28 mouse cellular contexts compared by ENCODE assay signal in genomic region chr10:45610727-45611126, GRCm38 (mm10).
"Had no signal": no experiment of that assay in that cellular context is flagged by ENCODE, and none has a peak within 500 bp of the region (broad histone marks: within the 10 kb centered on the region; RNA-seq: fewer than 3 reads in every experiment).

No protein-coding gene starts in this region.

- H3K4me1 ChIP-seq: limb, embryonic 10.5 days; limb, embryonic 12.5 days; limb, embryonic 13.5 days; limb, embryonic 15.5 days; liver, embryonic 12.5 days; liver, embryonic 13.5 days; liver, embryonic 15.5 days; lung, embryonic 15.5 days; midbrain, embryonic 12.5 days; midbrain, embryonic 13.5 days; midbrain, embryonic 15.5 days; neural tube, embryonic 12.5 days had no signal

- H3K27ac ChIP-seq: limb, embryonic 10.5 days; limb, embryonic 12.5 days; limb, embryonic 13.5 days; limb, embryonic 15.5 days; liver, embryonic 12.5 days; liver, embryonic 13.5 days; liver, embryonic 14.5 days; liver, embryonic 15.5 days; lung, embryonic 15.5 days; macrophage; midbrain, embryonic 10.5 days; midbrain, embryonic 12.5 days; midbrain, embryonic 13.5 days; midbrain, embryonic 15.5 days; neural tube, embryonic 12.5 days had no signal

- H3K9ac ChIP-seq: limb, embryonic 12.5 days; limb, embryonic 13.5 days; limb, embryonic 15.5 days; liver, embryonic 12.5 days; liver, embryonic 13.5 days; liver, embryonic 14.5 days; liver, embryonic 15.5 days; liver, postnatal 0 days; lung, embryonic 14.5 days; lung, embryonic 15.5 days; midbrain, embryonic 12.5 days; midbrain, embryonic 13.5 days; midbrain, embryonic 15.5 days; neural tube, embryonic 12.5 days had no signal

- H3K27me3 ChIP-seq: limb, embryonic 12.5 days; limb, embryonic 13.5 days; limb, embryonic 15.5 days; liver, embryonic 12.5 days; liver, embryonic 13.5 days; liver, embryonic 15.5 days; lung, embryonic 15.5 days; megakaryocyte, embryonic 14.5 days; midbrain, embryonic 12.5 days; midbrain, embryonic 13.5 days; midbrain, embryonic 15.5 days; neural tube, embryonic 12.5 days had no signal

- H3K9me3 ChIP-seq: limb, embryonic 10.5 days; limb, embryonic 13.5 days; limb, embryonic 15.5 days; liver, embryonic 12.5 days; liver, embryonic 13.5 days; liver, embryonic 15.5 days; lung, embryonic 15.5 days; midbrain, embryonic 10.5 days; midbrain, embryonic 12.5 days; midbrain, embryonic 13.5 days; midbrain, embryonic 15.5 days; neural tube, embryonic 12.5 days had no signal

- DNase-seq: left cerebral cortex, postnatal 4 days; liver; liver, embryonic 13.5 days; liver, postnatal 0 days; lung, adult 18-20 months; lung, adult 2 months; lung, embryonic 14.5 days; lung, postnatal 10 days; lung, postnatal 14 days; lung, postnatal 36 days; lung, postnatal 4 days; midbrain, embryonic 14.5 days had no signal

- H3K4me3 ChIP-seq: limb, embryonic 10.5 days; limb, embryonic 12.5 days; limb, embryonic 13.5 days; limb, embryonic 15.5 days; liver, embryonic 12.5 days; liver, embryonic 13.5 days; liver, embryonic 15.5 days; lung, embryonic 15.5 days; megakaryocyte, embryonic 14.5 days; midbrain, embryonic 10.5 days; midbrain, embryonic 12.5 days; midbrain, embryonic 13.5 days; midbrain, embryonic 15.5 days; myocyte; neural tube, embryonic 12.5 days had no signal
